Mouse (Mus musculus): ENCODE measurements at regions not wholly inside any gene's neighbourhood (a gene's known extent, or its start where the extent isn't known, plus 50 kb on each side); places are given as distances from the start of the nearest gene placed in this dataset.
"Not testable (repeated sequence)": the region's sequence is repeated elsewhere in the genome, so short reads cannot be mapped to it uniquely, and the experiment has no call there.

- H3K9ac ChIP-seq (ENCODE audit: low read depth, low read length) = no peak overlapping the region
- WGBS = 88% methylated on average over 7 of the region's 7 CpGs
- no peak for ATAC-seq (ENCODE audit: low FRiP score)
- H3K27me3 ChIP-seq (ENCODE audit: control insufficient read depth, insufficient read depth, low read length) = no peaks in the 10 kb centered on the region
- DNase-seq (ENCODE audit: low spot score) = no peak
- no peak overlapping the region for H3K4me3 ChIP-seq (ENCODE audit: low read depth, low read length)
- H3K4me2 ChIP-seq (replicated peaks; ENCODE audit: low read depth, low read length) = no peak overlapping the region
- no peak overlapping the region for H3K27ac ChIP-seq (ENCODE audit: low read depth, low read length)
- no peaks in the 10 kb centered on the region for H3K9me3 ChIP-seq (ENCODE audit: control insufficient read depth, low read length)
- H3K36me3 ChIP-seq (ENCODE audit: control insufficient read depth, insufficient read depth, low read length) = no peaks in the 10 kb centered on the region
- no peaks in the 10 kb centered on the region for H3K4me1 ChIP-seq (replicated peaks; ENCODE audit: control insufficient read depth, insufficient read depth, low read length)
Measured at GRCm38 (mm10) chr1:161728546-161729206, 59.6 kb downstream of the Fasl start.

DNA sequence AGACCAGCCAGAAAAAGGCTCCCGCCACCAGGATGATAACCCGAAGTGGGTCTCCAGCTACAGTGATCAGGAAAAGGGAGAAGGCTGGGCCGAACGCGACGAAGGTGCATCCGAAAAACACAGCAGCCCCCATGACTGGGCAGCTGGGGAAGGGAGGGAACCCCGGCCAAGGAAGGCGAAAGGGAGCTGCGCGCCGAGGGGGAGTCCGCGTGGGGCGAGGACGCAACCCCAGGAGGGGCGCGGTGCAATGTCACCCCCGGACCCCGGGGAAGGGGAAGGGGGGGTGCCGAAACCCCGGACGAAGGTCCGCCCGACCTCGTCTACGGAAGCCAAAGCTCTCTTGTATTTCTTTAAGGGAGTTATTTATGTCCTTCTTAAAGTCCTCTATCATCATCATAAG is 60.9 kb downstream of the Fasl start:
- WGBS = 95% methylated on average over 3 of the region's 27 CpGs

DNA sequence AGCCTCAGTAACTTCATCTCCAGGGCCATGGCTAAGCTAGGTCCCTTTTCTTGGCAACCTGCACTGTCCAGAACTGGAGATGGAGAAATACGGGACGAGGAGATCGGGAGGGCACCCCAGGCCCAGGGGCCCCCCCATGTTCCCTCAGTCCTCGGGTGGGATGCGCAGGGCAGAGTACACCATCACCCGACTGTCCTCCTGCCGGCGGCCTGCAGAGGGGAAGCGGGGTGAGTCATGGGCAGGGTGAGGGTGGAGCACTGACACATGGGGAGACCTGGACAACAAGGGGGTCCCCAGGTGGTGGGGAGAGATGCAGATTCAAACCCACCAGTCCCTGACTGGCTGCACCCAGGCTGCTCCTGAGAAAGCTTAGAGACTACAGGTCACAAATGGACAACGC is 62.2 kb downstream of the Fasl start:
- DNase-seq (ENCODE audit: low spot score); H3K4me3 ChIP-seq (ENCODE audit: low read depth, low read length); H3K36me3 ChIP-seq (ENCODE audit: control insufficient read depth, insufficient read depth, low read length); H3K4me1 ChIP-seq (replicated peaks; ENCODE audit: control insufficient read depth, insufficient read depth, low read length); H3K27me3 ChIP-seq (ENCODE audit: control insufficient read depth, insufficient read depth, low read length); H3K9ac ChIP-seq (ENCODE audit: low read depth, low read length); H3K9me3 ChIP-seq (ENCODE audit: control insufficient read depth, low read length); H3K4me2 ChIP-seq (replicated peaks; ENCODE audit: low read depth, low read length); H3K27ac ChIP-seq (ENCODE audit: low read depth, low read length): not testable (repeated sequence)
- ATAC-seq (ENCODE audit: low FRiP score) = peak; percentile 38; the same call in 1 of the 2 replicates
- no CpG with 5 or more reads among the region's 10 CpGs for WGBS

More for the DNA sequence above, 60.9 kb downstream of the Fasl start:
- ATAC-seq (ENCODE audit: low FRiP score); H3K4me1 ChIP-seq (replicated peaks; ENCODE audit: control insufficient read depth, insufficient read depth, low read length); H3K27me3 ChIP-seq (ENCODE audit: control insufficient read depth, insufficient read depth, low read length); H3K4me3 ChIP-seq (ENCODE audit: low read depth, low read length); H3K27ac ChIP-seq (ENCODE audit: low read depth, low read length); H3K36me3 ChIP-seq (ENCODE audit: control insufficient read depth, insufficient read depth, low read length); H3K9me3 ChIP-seq (ENCODE audit: control insufficient read depth, low read length); H3K9ac ChIP-seq (ENCODE audit: low read depth, low read length); H3K4me2 ChIP-seq (replicated peaks; ENCODE audit: low read depth, low read length); DNase-seq (ENCODE audit: low spot score): not testable (repeated sequence)

DNA sequence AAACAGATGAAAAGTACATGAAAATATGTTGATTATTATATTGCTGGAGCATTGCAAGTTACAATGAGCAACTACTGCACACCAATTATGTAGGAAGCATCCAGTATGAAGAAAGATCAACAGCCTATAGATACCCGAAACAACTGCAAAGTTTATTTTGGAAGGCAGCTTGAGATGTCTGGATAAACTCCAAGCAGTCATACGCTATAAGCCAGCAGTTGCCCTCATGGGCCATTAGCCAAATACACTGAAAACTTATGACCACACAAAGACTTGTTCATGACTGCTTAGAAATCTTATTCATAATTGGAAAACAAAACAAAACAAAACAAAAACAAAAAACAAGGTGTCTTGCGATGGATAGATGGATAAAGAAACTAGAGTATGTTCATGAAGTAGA is 68.4 kb downstream of the Fasl start:
- DNase-seq (ENCODE audit: low spot score) (no peak), ATAC-seq (ENCODE audit: low FRiP score) (no peak)
- Histone ChIP-seq H3K36me3 (ENCODE audit: control insufficient read depth, insufficient read depth, low read length) (no peaks in the 10 kb centered on the region), H3K4me1 (replicated peaks; ENCODE audit: control insufficient read depth, insufficient read depth, low read length) (no peaks in the 10 kb centered on the region), H3K9ac (ENCODE audit: low read depth, low read length) (no peak overlapping the region), H3K4me2 (replicated peaks; ENCODE audit: low read depth, low read length) (no peak overlapping the region), H3K27me3 (ENCODE audit: control insufficient read depth, insufficient read depth, low read length) (no peaks in the 10 kb centered on the region), H3K4me3 (ENCODE audit: low read depth, low read length) (no peak overlapping the region), H3K27ac (ENCODE audit: low read depth, low read length) (no peak overlapping the region), H3K9me3 (ENCODE audit: control insufficient read depth, low read length) (no peaks in the 10 kb centered on the region)
- WGBS = 91% methylated on average over 3 of the region's 3 CpGs

- no peak overlapping the region for H3K4me3 ChIP-seq (ENCODE audit: low read depth, low read length)
- no peaks in the 10 kb centered on the region for H3K9me3 ChIP-seq (ENCODE audit: control insufficient read depth, low read length)
- no peak overlapping the region for H3K4me2 ChIP-seq (replicated peaks; ENCODE audit: low read depth, low read length)
- 69% methylated on average over 5 of the region's 5 CpGs for WGBS
- no peaks in the 10 kb centered on the region for H3K36me3 ChIP-seq (ENCODE audit: control insufficient read depth, insufficient read depth, low read length)
- no peak overlapping the region for H3K9ac ChIP-seq (ENCODE audit: low read depth, low read length)
- ATAC-seq (ENCODE audit: low FRiP score) (no peak), DNase-seq (ENCODE audit: low spot score) (no peak)
- H3K27me3 ChIP-seq (ENCODE audit: control insufficient read depth, insufficient read depth, low read length) = no peaks in the 10 kb centered on the region
- no peak overlapping the region for H3K27ac ChIP-seq (ENCODE audit: low read depth, low read length)
- no peaks in the 10 kb centered on the region for H3K4me1 ChIP-seq (replicated peaks; ENCODE audit: control insufficient read depth, insufficient read depth, low read length)
Measured at GRCm38 (mm10) chr1:161718254-161718653, 70.0 kb downstream of the Fasl start.

GRCm38 (mm10) chr1:161712918-161713317 is 75.4 kb downstream of the Fasl start:
- H3K27me3 ChIP-seq (ENCODE audit: control insufficient read depth, insufficient read depth, low read length) = no peaks in the 10 kb centered on the region
- no peak overlapping the region for H3K4me2 ChIP-seq (replicated peaks; ENCODE audit: low read depth, low read length)
- H3K4me1 ChIP-seq (replicated peaks; ENCODE audit: control insufficient read depth, insufficient read depth, low read length) = no peaks in the 10 kb centered on the region
- H3K9me3 ChIP-seq (ENCODE audit: control insufficient read depth, low read length) = no peaks in the 10 kb centered on the region
- H3K4me3 ChIP-seq (ENCODE audit: low read depth, low read length) = no peak overlapping the region
- H3K27ac ChIP-seq (ENCODE audit: low read depth, low read length) = no peak overlapping the region
- DNase-seq (ENCODE audit: low spot score) (no peak), ATAC-seq (ENCODE audit: low FRiP score) (no peak)
- H3K36me3 ChIP-seq (ENCODE audit: control insufficient read depth, insufficient read depth, low read length) = no peaks in the 10 kb centered on the region
- H3K9ac ChIP-seq (ENCODE audit: low read depth, low read length) = no peak overlapping the region
- WGBS = 92% methylated on average over 10 of the region's 10 CpGs

DNA sequence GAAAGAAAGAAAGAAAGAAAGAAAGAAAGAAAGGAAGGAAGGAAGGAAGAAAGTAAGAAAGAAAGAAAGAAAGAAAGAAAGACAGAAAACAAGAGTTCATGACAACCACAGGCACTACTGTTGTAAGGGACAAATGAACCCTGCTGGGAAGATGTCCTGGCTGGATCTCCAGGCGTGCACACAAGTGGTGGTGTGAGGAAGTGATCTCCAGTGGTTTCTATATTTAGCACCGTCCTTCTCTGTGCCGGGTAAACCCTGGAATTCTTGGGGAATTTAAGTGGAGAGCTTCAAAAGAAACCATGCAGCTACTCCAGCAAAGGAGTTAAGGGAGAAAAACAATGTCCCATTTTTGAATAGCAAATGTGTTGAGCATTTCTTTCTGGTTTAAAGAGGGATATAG is 76.0 kb downstream of the Fasl start:
- no peak overlapping the region for H3K27ac ChIP-seq (ENCODE audit: low read depth, low read length)
- DNase-seq (ENCODE audit: low spot score) = no peak
- no peaks in the 10 kb centered on the region for H3K4me1 ChIP-seq (replicated peaks; ENCODE audit: control insufficient read depth, insufficient read depth, low read length)
- no peak overlapping the region for H3K4me2 ChIP-seq (replicated peaks; ENCODE audit: low read depth, low read length)
- H3K27me3 ChIP-seq (ENCODE audit: control insufficient read depth, insufficient read depth, low read length) = no peaks in the 10 kb centered on the region
- no peaks in the 10 kb centered on the region for H3K36me3 ChIP-seq (ENCODE audit: control insufficient read depth, insufficient read depth, low read length)
- no peaks in the 10 kb centered on the region for H3K9me3 ChIP-seq (ENCODE audit: control insufficient read depth, low read length)
- no peak overlapping the region for H3K4me3 ChIP-seq (ENCODE audit: low read depth, low read length)
- ATAC-seq (ENCODE audit: low FRiP score) = no peak
- no peak overlapping the region for H3K9ac ChIP-seq (ENCODE audit: low read depth, low read length)
- WGBS = 52% methylated on average over 3 of the region's 3 CpGs

- Histone ChIP-seq H3K27ac (ENCODE audit: low read depth, low read length) (no peak overlapping the region), H3K4me1 (replicated peaks; ENCODE audit: control insufficient read depth, insufficient read depth, low read length) (no peaks in the 10 kb centered on the region), H3K36me3 (ENCODE audit: control insufficient read depth, insufficient read depth, low read length) (no peaks in the 10 kb centered on the region), H3K9me3 (ENCODE audit: control insufficient read depth, low read length) (no peaks in the 10 kb centered on the region), H3K9ac (ENCODE audit: low read depth, low read length) (no peak overlapping the region), H3K4me3 (ENCODE audit: low read depth, low read length) (no peak overlapping the region), H3K4me2 (replicated peaks; ENCODE audit: low read depth, low read length) (no peak overlapping the region), H3K27me3 (ENCODE audit: control insufficient read depth, insufficient read depth, low read length) (no peaks in the 10 kb centered on the region)
- ATAC-seq (ENCODE audit: low FRiP score) (no peak), DNase-seq (ENCODE audit: low spot score) (no peak)
- 87% methylated on average over 3 of the region's 3 CpGs for WGBS
Measured at GRCm38 (mm10) chr1:161707049-161707448, 81.2 kb downstream of the Fasl start.

DNA sequence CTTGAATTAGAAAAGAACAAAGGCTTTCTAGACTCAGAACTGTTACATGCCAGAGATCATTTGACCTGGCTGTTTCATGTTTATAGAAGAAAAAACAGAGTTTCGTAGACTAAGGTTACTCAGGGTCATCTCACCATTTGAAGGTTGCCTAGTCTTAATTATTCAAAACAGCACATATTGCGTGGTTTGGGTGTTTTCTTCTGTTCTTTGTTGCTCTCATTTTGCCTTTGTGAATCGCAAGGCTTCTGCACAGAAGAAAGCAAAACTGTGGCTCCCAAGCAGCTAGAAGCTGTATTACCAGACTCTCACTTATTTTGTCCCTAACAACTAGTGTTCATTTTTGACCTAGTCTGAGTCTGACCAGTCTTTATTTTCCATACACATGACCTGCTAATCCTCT is 83.3 kb downstream of the Fasl start:
- DNase-seq (ENCODE audit: low spot score) = no peak
- no peak overlapping the region for H3K4me2 ChIP-seq (replicated peaks; ENCODE audit: low read depth, low read length)
- H3K4me1 ChIP-seq (replicated peaks; ENCODE audit: control insufficient read depth, insufficient read depth, low read length) = no peaks in the 10 kb centered on the region
- no peak overlapping the region for H3K4me3 ChIP-seq (ENCODE audit: low read depth, low read length)
- no peak for ATAC-seq (ENCODE audit: low FRiP score)
- H3K9ac ChIP-seq (ENCODE audit: low read depth, low read length) = no peak overlapping the region
- H3K9me3 ChIP-seq (ENCODE audit: control insufficient read depth, low read length) = no peaks in the 10 kb centered on the region
- H3K36me3 ChIP-seq (ENCODE audit: control insufficient read depth, insufficient read depth, low read length) = no peaks in the 10 kb centered on the region
- H3K27me3 ChIP-seq (ENCODE audit: control insufficient read depth, insufficient read depth, low read length) = no peaks in the 10 kb centered on the region
- no peak overlapping the region for H3K27ac ChIP-seq (ENCODE audit: low read depth, low read length)
- 73% methylated on average over 3 of the region's 3 CpGs for WGBS
